Mouse (Mus musculus) cerebellum, adult 9-10 months (tissue): Measurements from ENCODE around the gene Slc25a48.

Experiments
- DNase-seq: peaks from one replicate; pipeline ENCODE4 v3.0.0; 2022

Slc25a48 gene

GRCm38 (mm10) chr13:56513595-56513994 is 75.4 kb downstream of the Slc25a48 start:
- DNase-seq: no peak

- DNase-seq: no peak
Observed at GRCm38 (mm10) chr13:56516311-56516710, 78.2 kb downstream of the Slc25a48 start.

- DNase-seq: no peak
Observed at GRCm38 (mm10) chr13:56516816-56517215, 78.7 kb downstream of the Slc25a48 start.

- peak; percentile 95 for DNase-seq
Observed at GRCm38 (mm10) chr13:56522081-56522820, 84.1 kb downstream of the Slc25a48 start, which contains the start of gene Fbxl21. Gene Fbxl21, plus strand, starts transcription at chr13:56522472.

GRCm38 (mm10) chr13:56522821-56523167 is 84.6 kb downstream of the Slc25a48 start:
- no peak for DNase-seq
